Mouse (Mus musculus) forelimb bud, embryonic 11.5 days (tissue): ENCODE data around the gene Csrp2.
A peak's percentile ranks its signal among the peaks of the same experiment; 100 is the strongest.

ENCODE experiments used
- DNase-seq: peaks from one replicate; pipeline ENCODE4 v3.0.0-alpha.2; 2012; ENCODE audit warnings: low read depth, low spot score

Csrp2 gene

DNA sequence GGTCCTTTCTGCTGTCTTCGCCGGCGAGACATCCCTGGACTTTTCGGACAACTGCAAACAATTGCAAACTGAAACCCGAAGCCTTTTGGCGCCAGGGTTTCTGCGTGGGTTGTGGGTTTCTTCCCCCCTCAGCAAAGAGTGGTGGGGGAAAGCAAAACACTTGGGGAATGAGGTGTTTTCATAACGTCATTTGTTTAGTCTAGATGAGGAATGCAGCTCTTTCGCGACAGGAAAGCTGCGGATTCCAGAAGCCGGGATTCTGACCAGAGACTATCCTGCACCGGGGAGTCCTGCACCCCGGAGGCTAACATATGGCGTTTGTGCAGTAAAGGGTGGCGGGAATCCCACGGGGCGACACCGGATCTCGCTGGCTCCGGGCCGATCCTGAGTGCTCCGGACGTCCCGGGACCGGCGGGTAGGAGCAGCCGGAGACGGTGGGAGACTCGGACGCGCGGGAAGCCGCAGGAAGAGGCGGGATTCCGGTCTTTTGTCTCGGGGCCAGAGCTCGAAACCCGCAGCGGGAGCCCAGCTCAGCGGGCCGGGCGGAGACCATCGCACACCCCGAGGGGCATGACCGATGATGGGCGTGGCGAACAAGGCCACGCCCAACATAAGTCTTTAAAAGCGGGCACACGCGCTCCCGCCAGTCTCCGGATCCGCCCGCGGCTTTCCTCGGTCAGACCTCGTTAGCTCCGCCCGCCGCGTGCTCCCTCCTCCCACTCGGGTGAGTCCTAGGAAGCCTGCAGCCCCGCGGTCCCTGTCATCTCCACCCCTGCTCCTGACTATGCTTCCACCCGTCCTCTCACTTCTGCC, at the start of gene Csrp2:
TSS of gene Csrp2 (plus strand) at position 259 of the 813 bp plus-strand sequence.
- peak; percentile 94 for DNase-seq

DNA sequence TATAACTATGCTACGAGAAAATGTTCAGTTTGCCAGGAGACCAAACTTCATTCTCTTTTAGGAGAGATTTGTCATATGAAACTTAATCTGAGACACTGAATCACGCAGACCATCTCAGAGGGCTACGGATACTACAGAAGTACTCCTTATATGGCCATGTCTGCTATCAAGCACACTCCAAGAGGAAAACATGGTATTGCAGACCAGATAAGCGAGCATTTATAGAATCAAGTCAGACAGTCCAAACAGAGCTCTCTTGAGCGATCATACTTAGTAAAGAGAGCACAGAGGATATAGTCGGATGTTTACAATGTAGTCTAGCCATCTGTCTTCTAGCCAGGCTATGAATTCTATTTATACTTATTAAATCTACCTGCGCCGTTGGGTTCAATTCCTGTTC, 44.7 kb upstream of the Csrp2 start:
- no peak for DNase-seq

DNA sequence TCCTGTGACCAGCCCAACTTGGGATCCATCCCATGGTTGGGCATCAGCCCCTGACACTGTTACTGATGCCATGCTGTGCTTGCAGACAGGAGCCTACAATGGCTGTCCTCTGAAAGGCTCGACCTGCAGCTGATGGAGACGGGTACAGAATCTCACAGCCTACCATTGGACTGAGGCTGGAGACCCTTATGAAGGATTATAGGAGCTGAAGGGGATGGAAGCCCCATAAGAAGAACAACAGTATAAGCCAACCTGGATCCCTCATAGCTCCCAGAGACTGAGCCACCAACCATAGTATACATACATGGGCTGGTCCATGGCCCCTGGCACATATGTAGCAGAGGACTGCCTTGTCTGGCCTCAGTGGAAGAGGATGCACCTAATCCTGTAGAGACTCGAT, 42.6 kb upstream of the Csrp2 start:
- no peak for DNase-seq

- no peak for DNase-seq
These were observed 41.7 kb upstream of the Csrp2 start for GRCm38 (mm10) chr10:110877851-110878250.

DNA sequence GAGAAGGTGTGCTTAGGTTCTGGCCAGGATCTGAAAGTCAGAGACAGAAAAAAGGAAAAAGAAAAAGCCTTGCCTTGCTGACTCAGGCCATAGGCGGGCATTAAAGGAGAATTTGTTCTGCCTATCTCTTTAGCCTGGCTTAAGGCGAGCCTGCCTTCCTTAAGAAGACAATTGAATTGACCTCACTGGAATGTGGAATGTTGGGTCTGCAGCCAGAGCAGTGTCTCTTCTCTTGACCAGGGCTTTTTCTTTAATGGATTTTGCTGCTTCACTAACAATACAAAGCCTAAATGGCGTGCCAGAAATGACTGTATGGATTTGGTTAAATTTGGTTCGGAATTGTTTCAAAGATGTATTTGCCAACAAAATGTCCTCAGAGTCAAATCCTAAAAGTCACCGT, 40.9 kb upstream of the Csrp2 start:
- no peak for DNase-seq

DNA sequence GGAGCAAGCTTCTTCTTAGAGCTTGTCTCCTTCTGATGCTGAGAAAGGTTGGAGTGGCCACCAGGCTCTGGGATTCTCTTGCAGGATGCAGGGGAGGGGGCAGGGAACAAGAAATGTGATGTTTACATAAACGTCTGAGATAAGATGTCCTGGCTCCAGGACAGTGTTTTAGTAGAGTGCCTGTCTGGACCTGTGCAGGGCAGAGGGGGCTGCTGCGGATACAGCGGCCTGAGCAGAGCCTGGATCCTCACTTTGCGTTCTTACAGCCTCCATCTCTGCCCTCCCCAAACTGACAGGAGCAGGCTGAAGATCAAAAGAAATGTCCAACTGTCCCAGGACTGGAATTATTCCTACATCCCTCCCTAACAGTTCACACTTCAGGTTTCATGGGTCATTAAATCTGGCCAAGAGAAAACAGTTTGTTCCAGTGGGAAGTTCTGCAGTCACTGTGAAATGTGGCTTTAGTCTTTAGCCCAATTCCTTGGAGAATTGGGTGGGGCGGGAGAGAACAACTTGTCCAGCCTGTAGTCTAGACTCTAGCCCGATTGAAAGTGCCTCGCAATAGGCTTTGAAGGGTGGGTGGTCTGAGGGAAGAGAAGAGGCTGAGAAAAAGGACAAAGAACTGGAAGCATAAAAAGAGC, 40.0 kb upstream of the Csrp2 start:
- no peak for DNase-seq

DNA sequence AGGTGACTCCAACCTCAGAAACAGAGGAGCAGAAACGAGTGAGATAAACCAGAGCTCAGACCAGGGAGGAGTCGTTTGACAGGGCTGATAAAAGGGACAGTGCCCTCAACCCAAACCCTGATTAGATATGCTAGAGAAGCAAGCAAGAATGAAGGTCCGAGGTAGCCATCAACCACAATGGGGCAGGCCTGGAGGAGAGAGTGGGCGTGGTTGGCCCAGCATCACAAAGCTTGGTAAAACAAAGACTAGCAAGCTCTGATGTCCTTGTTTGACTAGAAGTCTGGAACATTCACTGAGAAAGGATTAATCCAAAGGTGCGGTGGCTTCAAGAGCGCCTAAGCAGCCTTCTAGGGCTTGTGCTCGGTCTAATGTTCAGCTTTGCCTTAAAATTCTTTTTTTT, 38.2 kb upstream of the Csrp2 start:
- DNase-seq = no peak

- DNase-seq = no peak
These were observed 36.9 kb upstream of the Csrp2 start for GRCm38 (mm10) chr10:110882701-110883100.

GRCm38 (mm10) chr10:110890656-110891272, 28.8 kb upstream of the Csrp2 start:
- no peak for DNase-seq

GRCm38 (mm10) chr10:110899744-110900501, 19.7 kb upstream of the Csrp2 start:
- DNase-seq = no peak

- DNase-seq = no peak
These were observed 15.7 kb upstream of the Csrp2 start for GRCm38 (mm10) chr10:110903862-110904261.

GRCm38 (mm10) chr10:110916666-110917344, 2.8 kb upstream of the Csrp2 start:
- DNase-seq = no peak

DNA sequence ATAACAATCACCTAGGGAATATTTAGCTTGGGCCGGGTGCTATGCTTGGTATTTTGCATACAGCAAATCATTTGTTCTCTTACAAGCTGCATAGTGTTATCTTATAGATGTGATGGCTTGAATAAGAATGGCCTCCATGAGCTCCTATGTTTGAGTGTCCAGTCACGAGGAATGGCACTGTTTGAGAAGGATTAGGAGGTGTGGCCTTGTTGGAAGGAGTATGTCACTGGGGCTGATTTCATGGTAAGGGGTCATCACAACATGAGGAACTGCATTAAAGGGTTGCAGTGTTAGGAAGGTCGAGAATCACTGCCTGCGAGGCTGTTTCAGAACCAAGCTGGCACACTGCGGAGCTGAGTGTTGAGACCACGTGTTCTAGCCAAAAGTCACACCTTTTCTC, 2.1 kb upstream of the Csrp2 start:
- DNase-seq = no peak

DNA sequence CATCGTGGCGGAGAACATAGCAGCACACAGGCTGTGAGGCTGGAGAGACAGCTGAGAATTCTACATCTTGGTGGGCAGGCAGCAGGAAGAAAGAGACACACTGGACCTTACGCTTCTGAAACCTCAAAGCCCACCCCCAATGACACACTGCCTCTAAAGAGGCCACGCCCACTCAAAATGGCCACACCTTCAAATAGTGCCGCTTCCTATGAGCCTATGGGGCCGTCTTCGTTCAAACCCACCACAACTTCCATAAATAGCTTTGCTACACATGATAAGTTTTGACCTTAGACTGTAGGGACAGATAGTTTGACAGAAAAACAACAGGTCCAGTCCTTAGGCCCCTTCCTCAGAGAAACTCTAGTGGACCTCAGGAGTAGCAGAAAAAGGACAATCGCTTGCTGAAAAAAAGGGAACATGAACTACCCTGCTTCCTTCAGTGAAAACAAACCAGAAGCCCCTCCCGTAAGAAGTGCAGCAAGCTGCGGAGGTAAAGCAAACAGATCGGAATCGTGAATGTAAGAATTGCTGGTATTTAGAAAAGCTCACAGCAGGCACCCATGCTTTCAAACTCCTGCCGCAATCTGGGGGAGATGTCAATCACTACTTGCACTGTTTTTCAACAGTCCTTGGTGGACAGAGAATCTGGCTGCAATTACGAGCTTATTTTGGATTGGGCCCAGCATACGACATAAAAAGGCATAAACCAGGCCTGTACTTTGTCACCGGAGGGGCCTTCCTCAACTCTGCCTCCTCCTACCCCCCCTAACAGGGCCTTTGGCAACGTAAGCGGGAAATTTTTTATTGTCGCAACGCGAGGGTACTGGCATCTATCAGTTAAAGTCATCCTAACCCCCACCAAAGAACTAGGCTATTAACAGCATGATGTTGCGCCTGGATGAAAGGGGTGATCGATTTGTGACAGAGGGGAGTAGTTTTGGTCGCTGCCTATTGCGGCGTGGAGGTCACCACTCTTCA, 886 bp upstream of the Csrp2 start:
- no peak for DNase-seq

GRCm38 (mm10) chr10:110920368-110920950, 870 bp downstream of the Csrp2 start:
- DNase-seq = no peak

- DNase-seq = no peak
These were observed 2.3 kb downstream of the Csrp2 start for GRCm38 (mm10) chr10:110921890-110922289.

GRCm38 (mm10) chr10:110922612-110923011, 3.0 kb downstream of the Csrp2 start:
- DNase-seq = no peak

GRCm38 (mm10) chr10:110927491-110927890, 7.9 kb downstream of the Csrp2 start:
- DNase-seq = no peak

GRCm38 (mm10) chr10:110929756-110930155, 10.2 kb downstream of the Csrp2 start:
- DNase-seq = no peak
